In the genomic region with DNA sequence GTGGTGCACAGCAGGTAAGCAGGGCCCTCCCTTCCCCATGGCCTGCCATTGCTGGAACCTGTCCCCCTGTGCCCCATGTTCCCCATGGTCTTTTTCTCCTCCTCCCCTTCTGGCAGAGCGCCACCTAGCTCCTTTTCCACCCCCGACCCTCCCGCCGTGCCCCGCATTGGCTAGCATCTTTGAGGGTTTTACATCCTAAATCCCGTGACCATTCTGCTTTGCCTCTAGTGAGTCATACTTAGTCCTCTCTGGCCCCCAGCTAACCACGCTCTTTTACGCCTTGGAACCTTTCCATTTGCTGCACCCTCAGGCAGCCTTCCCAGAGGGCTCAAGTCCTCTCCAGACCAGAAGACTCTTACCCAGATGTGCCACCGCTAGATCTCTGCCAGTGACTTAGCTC, we compare ENCODE assay signal across 14 mouse cellular contexts. TPM values are rescaled to one million over a fixed set of nuclear protein-coding genes. Genes with fewer than 3 reads are reported as not detected.
DNase-seq lines count a peak whose midpoint lies in the region; ATAC-seq and TF ChIP-seq lines count a peak whose summit lies in the region.
"Had no signal": no experiment of that assay in that cellular context is flagged by ENCODE, and none has a peak within 500 bp of the region (broad histone marks: within the 10 kb centered on the region; RNA-seq: fewer than 3 reads in every experiment).

No protein-coding gene starts in this region.

- H3K4me1 ChIP-seq in hindbrain, embryonic 13.5 days (replicated peaks) = peaks cover 13% of the 10 kb centered on the region
- H3K4me1 ChIP-seq in hindbrain, embryonic 12.5 days = peaks cover 4% of the 10 kb centered on the region; the same call in 1 of the 2 replicates
- peaks cover 4% of the 10 kb centered on the region for H3K4me1 ChIP-seq in testis, adult 2 months (ENCODE audit: control insufficient read depth, insufficient read depth, low read length)
- H3K4me1 ChIP-seq in forebrain, embryonic 13.5 days = peaks cover 19% of the 10 kb centered on the region
- H3K4me1 ChIP-seq in intestine, embryonic 16.5 days (ENCODE audit: control insufficient read depth, insufficient read depth, low read length) = no peaks in the 10 kb centered on the region
- H3K4me1 ChIP-seq: limb, embryonic 15.5 days had no signal

- no peak overlapping the region for H3K4me2 ChIP-seq in hindbrain, embryonic 13.5 days
- H3K4me2 ChIP-seq in hindbrain, embryonic 12.5 days (replicated peaks) = no peak overlapping the region
- 0 out of 2 replicates have a peak overlapping the region, but pooled peaks have one; percentile 12 for H3K4me2 ChIP-seq in forebrain, embryonic 13.5 days
- H3K4me2 ChIP-seq in intestine, embryonic 16.5 days (ENCODE audit: low read depth, low read length) = no peak overlapping the region
- H3K4me2 ChIP-seq: limb, embryonic 15.5 days had no signal

- 26% methylated on average over 9 of the region's 9 CpGs for WGBS in hindbrain, embryonic 13.5 days
- WGBS in hindbrain, embryonic 12.5 days = 41% methylated on average over 9 of the region's 9 CpGs
- WGBS in forebrain, embryonic 13.5 days = 27% methylated on average over 9 of the region's 9 CpGs
- WGBS in intestine, embryonic 16.5 days = 65% methylated on average over 9 of the region's 9 CpGs

- intact Hi-C loops in left cerebral cortex, postnatal 25 days (cut with DNase I) = no loop called here

- H3K9ac ChIP-seq in hindbrain, embryonic 13.5 days = no peak overlapping the region
- no peak overlapping the region for H3K9ac ChIP-seq in hindbrain, embryonic 12.5 days
- H3K9ac ChIP-seq in forebrain, embryonic 13.5 days = no peak overlapping the region
- H3K9ac ChIP-seq in intestine, embryonic 16.5 days (ENCODE audit: low read depth, low read length) = no peak overlapping the region
- H3K9ac ChIP-seq: limb, embryonic 15.5 days had no signal

- no peak for TF ChIP-seq POLR2A in testis, adult 2 months (IDR thresholded peaks at IDR 0.05; ENCODE audit: control insufficient read depth, low read depth, low read length)

- DNase-seq in testis, postnatal 14 days (ENCODE audit: low spot score) = no peak
- DNase-seq in kidney, postnatal 25 days = no peak
- no peak for DNase-seq in left cerebral cortex, postnatal 25 days (ENCODE audit: low spot score in 2 of 2)
- DNase-seq: kidney, postnatal 14 days; spleen, adult 18-20 months had no signal

- H3K27ac ChIP-seq in hindbrain, embryonic 13.5 days = no peak overlapping the region
- H3K27ac ChIP-seq in hindbrain, embryonic 12.5 days = no peak overlapping the region
- H3K27ac ChIP-seq in testis, adult 2 months (ENCODE audit: control insufficient read depth, insufficient read depth, low read depth, low read length) = no peak overlapping the region
- H3K27ac ChIP-seq in forebrain, embryonic 13.5 days = peak overlapping the region; percentile 40; the same call in 1 of the 2 replicates
- no peak overlapping the region for H3K27ac ChIP-seq in intestine, embryonic 16.5 days (ENCODE audit: low read length)
- H3K27ac ChIP-seq: limb, embryonic 15.5 days had no signal

- peak; percentile 46; the same call in 1 of the 2 replicates for ATAC-seq in hindbrain, embryonic 13.5 days (ENCODE audit: low FRiP score)
- no peak; the same call in 1 of the 2 replicates for ATAC-seq in hindbrain, embryonic 12.5 days (ENCODE audit: low FRiP score)
- ATAC-seq in forebrain, embryonic 13.5 days = 0 out of 2 replicates have a peak, but pooled peaks have one; percentile 6
- no peak for ATAC-seq in intestine, embryonic 16.5 days
- ATAC-seq: activated CD4-positive, CD25-positive, alpha-beta regulatory T cell, adult 4 months; inflammation-experienced regulatory T-cells, adult 6 months had no signal

- H3K4me3 ChIP-seq in hindbrain, embryonic 13.5 days = no peak overlapping the region
- H3K4me3 ChIP-seq in hindbrain, embryonic 12.5 days = no peak overlapping the region
- H3K4me3 ChIP-seq in testis, adult 2 months (ENCODE audit: control insufficient read depth, low read depth, low read length) = peak overlapping the region; percentile 64
- no peak overlapping the region for H3K4me3 ChIP-seq in forebrain, embryonic 13.5 days
- no peak overlapping the region for H3K4me3 ChIP-seq in intestine, embryonic 16.5 days (ENCODE audit: low read length)
- H3K4me3 ChIP-seq: limb, embryonic 15.5 days had no signal

- peaks cover 13% of the 10 kb centered on the region; the same call in 1 of the 2 replicates for H3K27me3 ChIP-seq in hindbrain, embryonic 13.5 days
- H3K27me3 ChIP-seq in hindbrain, embryonic 12.5 days = peaks cover 8% of the 10 kb centered on the region; the same call in 1 of the 2 replicates
- H3K27me3 ChIP-seq in testis, adult 2 months (ENCODE audit: control insufficient read depth, insufficient read depth, low read length) = no peaks in the 10 kb centered on the region
- no peaks in the 10 kb centered on the region for H3K27me3 ChIP-seq in forebrain, embryonic 13.5 days
- H3K27me3 ChIP-seq in intestine, embryonic 16.5 days (replicated peaks; ENCODE audit: control insufficient read depth, insufficient read depth, low read length) = no peaks in the 10 kb centered on the region; the same call in 1 of the 2 replicates
- H3K27me3 ChIP-seq: limb, embryonic 15.5 days had no signal

- no peaks in the 10 kb centered on the region for H3K9me3 ChIP-seq in hindbrain, embryonic 13.5 days
- no peaks in the 10 kb centered on the region for H3K9me3 ChIP-seq in hindbrain, embryonic 12.5 days (replicated peaks)
- H3K9me3 ChIP-seq in forebrain, embryonic 13.5 days (replicated peaks) = no peaks in the 10 kb centered on the region
- H3K9me3 ChIP-seq in intestine, embryonic 16.5 days (ENCODE audit: control insufficient read depth, low read length) = no peaks in the 10 kb centered on the region
- H3K9me3 ChIP-seq: limb, embryonic 15.5 days had no signal

- peaks cover 44% of the 10 kb centered on the region for H3K36me3 ChIP-seq in hindbrain, embryonic 13.5 days
- peaks cover 33% of the 10 kb centered on the region for H3K36me3 ChIP-seq in hindbrain, embryonic 12.5 days
- H3K36me3 ChIP-seq in testis, adult 2 months (ENCODE audit: control insufficient read depth, insufficient read depth, low read length) = no peaks in the 10 kb centered on the region; the same call in 1 of the 2 replicates
- H3K36me3 ChIP-seq in forebrain, embryonic 13.5 days (ENCODE audit: poor library complexity, severe bottlenecking) = peaks cover 48% of the 10 kb centered on the region
- 0 out of 2 replicates have a peak, but pooled peaks cover 7% of the 10 kb centered on the region for H3K36me3 ChIP-seq in intestine, embryonic 16.5 days (ENCODE audit: control insufficient read depth, insufficient read depth, low read length)

- no peak for TF ChIP-seq CTCF in testis, adult 2 months (IDR thresholded peaks at IDR 0.05; ENCODE audit: control insufficient read depth, insufficient read depth, insufficient replicate concordance, low read depth, low read length)

RNA-seq across cellular contexts. Expression of a gene that starts 11.5 kb away (rescaled TPM):
- 78.5 and 81.9 TPM in 2 replicates for polyA plus RNA-seq in hindbrain, embryonic 13.5 days (2015; fragmentation: Nextera tagmentation; extraction: Ambion mirVana)
- 51.3 and 54.8 TPM in 2 replicates for polyA plus RNA-seq in hindbrain, embryonic 12.5 days (2016; fragmentation: Nextera tagmentation; extraction: Ambion mirVana)
- 72.5 and 82.1 TPM in 2 replicates for polyA plus RNA-seq in testis, adult 2 months (2012; rRNA removed)
- polyA plus RNA-seq in forebrain, embryonic 13.5 days (2015; fragmentation: Nextera tagmentation; extraction: Ambion mirVana) = 59.9 and 61.0 TPM in 2 replicates
- 10 to 100 TPM; 90.0 to 92.8 TPM for total RNA-seq in left cerebral cortex, postnatal 25 days (2021)
- polyA plus RNA-seq in intestine, embryonic 16.5 days (2015; fragmentation: Nextera tagmentation; extraction: Ambion mirVana) = 21.0 and 24.3 TPM in 2 replicates

RNA-seq across cellular contexts. Expression of a gene that starts 11.8 kb away (rescaled TPM):
- polyA plus RNA-seq in hindbrain, embryonic 13.5 days (2015; fragmentation: Nextera tagmentation; extraction: Ambion mirVana) = 197 and 204 TPM in 2 replicates
- polyA plus RNA-seq in hindbrain, embryonic 12.5 days (2016; fragmentation: Nextera tagmentation; extraction: Ambion mirVana) = 197 and 202 TPM in 2 replicates
- 88.4 and 93.6 TPM in 2 replicates for polyA plus RNA-seq in testis, adult 2 months (2012; rRNA removed)
- polyA plus RNA-seq in forebrain, embryonic 13.5 days (2015; fragmentation: Nextera tagmentation; extraction: Ambion mirVana) = 201 and 206 TPM in 2 replicates
- total RNA-seq in left cerebral cortex, postnatal 25 days (2021) = 10 to 100 TPM; 35.1 to 38.7 TPM
- 244 and 252 TPM in 2 replicates for polyA plus RNA-seq in intestine, embryonic 16.5 days (2015; fragmentation: Nextera tagmentation; extraction: Ambion mirVana)

RNA-seq across cellular contexts. Expression of a gene that starts 13.8 kb away (rescaled TPM):
- not detected in 2 replicates for polyA plus RNA-seq in hindbrain, embryonic 13.5 days (2015; fragmentation: Nextera tagmentation; extraction: Ambion mirVana)
- not detected in 2 replicates for polyA plus RNA-seq in hindbrain, embryonic 12.5 days (2016; fragmentation: Nextera tagmentation; extraction: Ambion mirVana)
- 0.29 and 0.47 TPM in 2 replicates for polyA plus RNA-seq in testis, adult 2 months (2012; rRNA removed)
- 0.06 TPM in 1 of 2 replicates, not detected in the other for polyA plus RNA-seq in forebrain, embryonic 13.5 days (2015; fragmentation: Nextera tagmentation; extraction: Ambion mirVana)
- under 1 TPM in 1 of 2 experiments, not detected in 1; 0.16 TPM for total RNA-seq in left cerebral cortex, postnatal 25 days (2021)
- 0.06 TPM in 1 of 2 replicates, not detected in the other for polyA plus RNA-seq in intestine, embryonic 16.5 days (2015; fragmentation: Nextera tagmentation; extraction: Ambion mirVana)
- polyA plus RNA-seq: heart, embryonic 14.5 days had no signal

RNA-seq across cellular contexts. Expression of a gene that starts 17.2 kb away (rescaled TPM):
- polyA plus RNA-seq in hindbrain, embryonic 13.5 days (2015; fragmentation: Nextera tagmentation; extraction: Ambion mirVana) = 6.9 and 8.2 TPM in 2 replicates
- 5.3 and 6.3 TPM in 2 replicates for polyA plus RNA-seq in hindbrain, embryonic 12.5 days (2016; fragmentation: Nextera tagmentation; extraction: Ambion mirVana)
- 2.2 and 3.9 TPM in 2 replicates for polyA plus RNA-seq in testis, adult 2 months (2012; rRNA removed)
- 5.1 and 6.2 TPM in 2 replicates for polyA plus RNA-seq in forebrain, embryonic 13.5 days (2015; fragmentation: Nextera tagmentation; extraction: Ambion mirVana)
- 1 to 10 TPM; 3.6 to 4.2 TPM for total RNA-seq in left cerebral cortex, postnatal 25 days (2021)
- 3.0 and 3.5 TPM in 2 replicates for polyA plus RNA-seq in intestine, embryonic 16.5 days (2015; fragmentation: Nextera tagmentation; extraction: Ambion mirVana)

RNA-seq across cellular contexts. Expression of a gene that starts 21.5 kb away (rescaled TPM):
- 0.19 TPM in 1 of 2 replicates, not detected in the other for polyA plus RNA-seq in hindbrain, embryonic 13.5 days (2015; fragmentation: Nextera tagmentation; extraction: Ambion mirVana)
- 0.18 and 0.56 TPM in 2 replicates for polyA plus RNA-seq in hindbrain, embryonic 12.5 days (2016; fragmentation: Nextera tagmentation; extraction: Ambion mirVana)
- polyA plus RNA-seq in testis, adult 2 months (2012; rRNA removed) = 0.86 and 0.88 TPM in 2 replicates
- polyA plus RNA-seq in forebrain, embryonic 13.5 days (2015; fragmentation: Nextera tagmentation; extraction: Ambion mirVana) = not detected in 2 replicates
- total RNA-seq in left cerebral cortex, postnatal 25 days (2021) = under 1 TPM in 1 of 2 experiments, not detected in 1; 0.21 TPM
- 1.3 and 1.8 TPM in 2 replicates for polyA plus RNA-seq in intestine, embryonic 16.5 days (2015; fragmentation: Nextera tagmentation; extraction: Ambion mirVana)

Comparison
In these comparisons a context has a peak if more than half of its experiments do, and no peak if none do; other contexts are left out.
1. ATAC-seq: peak in hindbrain, embryonic 13.5 days (single experiment) and forebrain, embryonic 13.5 days (single experiment); none in hindbrain, embryonic 12.5 days (single experiment) and intestine, embryonic 16.5 days (single experiment).